Mouse (Mus musculus): ENCODE measurements around the gene Gm7356. TPM values are rescaled to one million over a fixed set of nuclear protein-coding genes. Genes with fewer than 3 reads are reported as not detected.

The Gm7356 gene
- polyA plus RNA-seq, 1 experiment from 2014 or later = not detected

Other genes starting within 250 kb of the Gm7356 start
- gene Afdn, start 243.2 kb downstream of the Gm7356 start, polyA plus RNA-seq (2015; fragmentation: Nextera tagmentation; extraction: Ambion mirVana) = 124 and 136 TPM in 2 replicates
- gene Tcte2, start 241.9 kb downstream of the Gm7356 start, polyA plus RNA-seq (2015; fragmentation: Nextera tagmentation; extraction: Ambion mirVana) = 19.3 and 20.8 TPM in 2 replicates
- gene Gm7168, start 55.3 kb downstream of the Gm7356 start, polyA plus RNA-seq (2015; fragmentation: Nextera tagmentation; extraction: Ambion mirVana) = not detected in 2 replicates
- gene Gm7358, start 55.8 kb upstream of the Gm7356 start, polyA plus RNA-seq (2015; fragmentation: Nextera tagmentation; extraction: Ambion mirVana) = not detected in 2 replicates
- 0.53 and 1.0 TPM in 2 replicates for gene Dact2, start 200.6 kb upstream of the Gm7356 start, polyA plus RNA-seq (2015; fragmentation: Nextera tagmentation; extraction: Ambion mirVana)

Measured in hindbrain, embryonic 13.5 days (tissue).